Mouse (Mus musculus): ENCODE measurements around the gene Samd14.

The Samd14 gene

GRCm38 (mm10) chr11:95072136-95072535, 62.5 kb downstream of the Samd14 start:
- no peak for DNase-seq (ENCODE audit: low spot score in 2 of 2)

GRCm38 (mm10) chr11:95072804-95073203, 63.1 kb downstream of the Samd14 start:
- DNase-seq (ENCODE audit: low spot score in 2 of 2), result no peak

- no peak for DNase-seq (ENCODE audit: low spot score in 2 of 2)
Observed at GRCm38 (mm10) chr11:95073835-95074234, 64.2 kb downstream of the Samd14 start.

GRCm38 (mm10) chr11:95074694-95075093, 65.0 kb downstream of the Samd14 start:
- DNase-seq (ENCODE audit: low spot score in 2 of 2), result no peak

GRCm38 (mm10) chr11:95075197-95076040, 65.7 kb downstream of the Samd14 start:
- no peak for DNase-seq (ENCODE audit: low spot score in 2 of 2)
